Mouse (Mus musculus) liver, postnatal 0 days (tissue): ENCODE results near the gene Nfatc2. TPM values are rescaled to one million over a fixed set of nuclear protein-coding genes. Genes with fewer than 3 reads are reported as not detected.
A peak's percentile ranks its signal among the peaks of the same experiment; 100 is the strongest.

Experiments
- ATAC-seq: fragments of 200-750 bp; cut with Nextera tagmentation; 2 replicates; pipeline ENCODE4 v1.8.0; 2017; ENCODE audit warnings: mild to moderate bottlenecking, moderate library complexity
- DNase-seq: peaks from one replicate; pipeline ENCODE4 v3.0.0-alpha.2; 2016
- H3K27ac ChIP-seq: fragments of 300-500 bp; sonication (generic); 2 replicates; pipeline ENCODE4 v1.5.1; 2014; ENCODE audit warnings: antibody characterized with exemption, moderate library complexity, mild to moderate bottlenecking, low read depth
- H3K27me3 ChIP-seq: fragments of 300-500 bp; sonication (generic); 2 replicates; pipeline ENCODE4 v1.6.1; 2014; ENCODE audit warnings: low read length, control low read depth, mixed read lengths; ENCODE audit not compliant: insufficient read depth
- H3K36me3 ChIP-seq: fragments of 300-500 bp; sonication (generic); replicated peaks from 2 replicates; pipeline ENCODE4 v1.6.1; 2014; ENCODE audit warnings: mild to moderate bottlenecking, control low read depth, low read length, moderate library complexity, mixed read lengths; ENCODE audit not compliant: insufficient read depth
- H3K4me1 ChIP-seq: fragments of 300-500 bp; sonication (generic); 2 replicates; pipeline ENCODE4 v1.6.1; 2014; ENCODE audit warnings: antibody characterized with exemption, mild to moderate bottlenecking, control low read depth; ENCODE audit not compliant: insufficient read depth
- H3K4me2 ChIP-seq: fragments of 300-500 bp; sonication (generic); 2 replicates; pipeline ENCODE4 v1.6.1; 2014; ENCODE audit warnings: low read depth, mild to moderate bottlenecking, low read length, moderate library complexity, mixed read lengths
- H3K4me3 ChIP-seq: fragments of 300-500 bp; sonication (generic); 2 replicates; pipeline ENCODE4 v1.5.1; 2014; ENCODE audit warnings: low read depth, low read length
- H3K9ac ChIP-seq: fragments of 300-500 bp; sonication (generic); replicated peaks from 2 replicates; pipeline ENCODE4 v1.6.1; 2014; ENCODE audit warnings: mild to moderate bottlenecking, moderate library complexity
- H3K9me3 ChIP-seq: fragments of 300-500 bp; sonication (generic); 2 replicates; pipeline ENCODE4 v1.6.1; 2016; ENCODE audit warnings: mild to moderate bottlenecking, control low read depth, low read length, mixed read lengths
- CTCF ChIP-seq: sonication (generic); IDR thresholded peaks from 2 replicates; pipeline ENCODE4 v1.5.1; 2016; ENCODE audit warnings: antibody characterized with exemption, low read depth
- EP300 ChIP-seq: IDR thresholded peaks from 2 replicates; pipeline ENCODE4 v1.6.1; 2016; ENCODE audit warnings: antibody characterized with exemption, low read depth, mild to moderate bottlenecking
- WGBS: fragments of 180-500 bp; shearing (Covaris S2); extraction: QIAGEN DNeasy Blood & Tissue Kit; methylation state at CpG from one replicate; pipeline ENCODE4 v1.1.7; 2014; ENCODE audit not compliant: insufficient replicate concordance; 5-methylcytosine and 5-hydroxymethylcytosine counted together
- polyA plus RNA-seq: library from polyadenylated mRNA; unstranded; fragments of >200 nt; fragmentation: Nextera tagmentation; extraction: Ambion mirVana; gene quantifications from 2 replicates; pipeline ENCODE4 v1.2.1, GENCODE M21; 2015

Nfatc2 gene
- polyA plus RNA-seq, 1 experiment from 2014 or later: 0.18 TPM

- Histone ChIP-seq H3K27me3 (no peaks in the 10 kb centered on the region), H3K36me3 (no peaks in the 10 kb centered on the region), H3K4me3 (no peak overlapping the region), H3K4me2 (no peak overlapping the region), H3K9me3 (no peaks in the 10 kb centered on the region), H3K9ac (no peak overlapping the region), H3K27ac (no peak overlapping the region), H3K4me1 (no peaks in the 10 kb centered on the region)
- no peak for TF ChIP-seq CTCF
- TF ChIP-seq EP300: no peak
- ATAC-seq (no peak), DNase-seq (no peak)
- WGBS: 63% methylated on average over 11 of the region's 11 CpGs
Observed at GRCm38 (mm10) chr2:168488158-168488925, 113.1 kb downstream of the Nfatc2 start.

DNA sequence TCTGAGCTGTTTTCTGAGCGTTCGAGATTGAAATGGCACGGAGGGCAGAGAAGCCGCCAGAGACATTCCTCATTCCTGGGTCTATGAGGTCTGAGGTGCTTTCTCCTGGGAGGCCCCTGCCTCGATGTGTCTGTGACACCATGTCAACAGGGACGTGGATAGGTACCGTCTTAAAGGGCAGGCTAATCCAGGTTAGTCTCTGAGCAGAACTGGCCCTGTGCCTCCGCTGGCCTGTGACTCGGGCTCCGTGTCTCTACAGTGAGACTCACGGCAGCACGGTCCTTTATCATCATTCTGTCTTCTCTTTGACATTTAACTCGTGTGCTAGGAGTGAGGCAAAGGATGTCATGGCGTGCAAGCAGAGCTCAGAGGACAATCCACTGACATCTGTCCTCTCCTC lies 120.3 kb downstream of the Nfatc2 start:
- no peaks in the 10 kb centered on the region for H3K9me3 ChIP-seq
- no peaks in the 10 kb centered on the region for H3K36me3 ChIP-seq
- TF ChIP-seq EP300: no peak
- TF ChIP-seq CTCF: no peak
- no peak overlapping the region for H3K9ac ChIP-seq
- no peak overlapping the region for H3K4me3 ChIP-seq
- H3K4me1 ChIP-seq: no peaks in the 10 kb centered on the region
- DNase-seq (no peak), ATAC-seq (no peak)
- H3K27me3 ChIP-seq: 0 out of 2 replicates have a peak, but pooled peaks cover 3% of the 10 kb centered on the region
- no peak overlapping the region for H3K4me2 ChIP-seq
- H3K27ac ChIP-seq: no peak overlapping the region
- WGBS: 76% methylated on average over 14 of the region's 14 CpGs

DNA sequence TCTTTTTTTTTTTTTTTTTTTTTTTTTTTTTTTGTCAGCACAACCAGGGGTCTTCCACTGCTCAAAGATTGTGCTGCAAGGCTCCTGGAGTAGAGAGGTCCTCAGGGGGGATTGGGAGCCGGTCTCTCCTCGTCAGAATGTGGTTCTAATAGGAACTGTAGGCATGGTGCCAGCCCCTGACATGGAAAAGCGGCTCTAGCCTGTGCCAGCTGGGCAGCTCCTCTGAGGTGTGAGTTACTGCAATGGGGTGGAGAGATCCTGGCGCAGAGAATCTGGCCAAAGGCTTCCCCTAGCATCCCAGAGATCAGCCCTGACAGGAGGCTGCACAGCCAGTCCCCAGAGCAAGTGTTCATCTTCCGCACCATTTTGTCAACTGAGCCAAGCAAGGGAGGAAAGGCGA lies 120.8 kb downstream of the Nfatc2 start:
- ATAC-seq: no peak
- H3K9me3 ChIP-seq: no peaks in the 10 kb centered on the region
- WGBS: 78% methylated on average over 6 of the region's 6 CpGs
- H3K4me2 ChIP-seq: no peak overlapping the region
- H3K4me3 ChIP-seq: no peak overlapping the region
- H3K9ac ChIP-seq: no peak overlapping the region
- no peaks in the 10 kb centered on the region for H3K36me3 ChIP-seq
- no peaks in the 10 kb centered on the region for H3K4me1 ChIP-seq
- no peak overlapping the region for H3K27ac ChIP-seq
- no peak for TF ChIP-seq EP300
- no peak for TF ChIP-seq CTCF
- no peak for DNase-seq
- H3K27me3 ChIP-seq: 0 out of 2 replicates have a peak, but pooled peaks cover 3% of the 10 kb centered on the region

GRCm38 (mm10) chr2:168479930-168480329 lies 121.5 kb downstream of the Nfatc2 start:
- Histone ChIP-seq H3K4me1 (no peaks in the 10 kb centered on the region), H3K27me3 (0 out of 2 replicates have a peak, but pooled peaks cover 3% of the 10 kb centered on the region), H3K4me2 (no peak overlapping the region), H3K36me3 (no peaks in the 10 kb centered on the region), H3K9ac (no peak overlapping the region), H3K4me3 (no peak overlapping the region), H3K9me3 (no peaks in the 10 kb centered on the region), H3K27ac (no peak overlapping the region)
- ATAC-seq (no peak), DNase-seq (no peak)
- TF ChIP-seq EP300 (no peak), CTCF (no peak)
- WGBS: 83% methylated on average over 15 of the region's 15 CpGs

GRCm38 (mm10) chr2:168478431-168478830 lies 123.0 kb downstream of the Nfatc2 start:
- Histone ChIP-seq H3K9me3 (no peaks in the 10 kb centered on the region), H3K4me1 (no peaks in the 10 kb centered on the region; the same call in 1 of the 2 replicates), H3K27me3 (0 out of 2 replicates have a peak, but pooled peaks cover 3% of the 10 kb centered on the region), H3K9ac (no peak overlapping the region), H3K4me2 (no peak overlapping the region), H3K4me3 (no peak overlapping the region), H3K27ac (no peak overlapping the region), H3K36me3 (no peaks in the 10 kb centered on the region)
- DNase-seq (no peak), ATAC-seq (peak; percentile 23; the same call in 1 of the 2 replicates)
- WGBS: 31% methylated on average over 7 of the region's 7 CpGs
- no peak for TF ChIP-seq EP300
- TF ChIP-seq CTCF: no peak

DNA sequence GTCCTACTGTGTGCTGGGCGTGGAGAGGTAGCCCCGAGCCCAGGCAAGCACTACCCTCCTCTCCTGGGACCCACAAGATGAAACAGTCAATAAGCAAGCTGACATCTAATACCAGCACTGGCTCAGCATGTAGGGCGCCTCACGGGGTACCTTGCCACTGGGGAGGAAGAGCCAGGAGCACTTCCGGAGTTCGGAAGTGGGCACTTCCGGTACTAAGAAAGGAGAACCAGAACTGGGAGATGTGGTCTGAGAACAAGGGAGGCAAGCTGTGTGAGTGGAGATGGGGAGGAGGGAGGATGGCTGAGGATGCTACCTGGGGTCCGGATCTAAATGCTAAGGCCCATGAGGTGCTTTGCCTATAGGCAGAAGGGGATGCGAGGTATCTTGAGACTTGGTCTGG lies 128.0 kb downstream of the Nfatc2 start:
- Histone ChIP-seq H3K9me3 (no peaks in the 10 kb centered on the region), H3K4me2 (peak overlapping the region; percentile 60), H3K36me3 (no peaks in the 10 kb centered on the region), H3K4me1 (no peaks in the 10 kb centered on the region; the same call in 1 of the 2 replicates), H3K27ac (no peak overlapping the region), H3K27me3 (0 out of 2 replicates have a peak, but pooled peaks cover 4% of the 10 kb centered on the region), H3K4me3 (no peak overlapping the region), H3K9ac (no peak overlapping the region)
- 43% methylated on average over 9 of the region's 9 CpGs for WGBS
- TF ChIP-seq EP300 (no peak), CTCF (no peak)
- no peak for DNase-seq
- no peak for ATAC-seq
